Mouse (Mus musculus) MEL (cell line): ENCODE measurements around the gene Mfap4. TPM values are rescaled to one million over a fixed set of nuclear protein-coding genes. Genes with fewer than 3 reads are reported as not detected.

Experiments used
- DNase-seq: peaks from one replicate; pipeline ENCODE4 v3.0.0; 2011; ENCODE audit warnings: low read depth, low spot score
- H3K27ac ChIP-seq: 2 replicates; pipeline ENCODE4 v1.5.1; 2012; ENCODE audit warnings: low read depth, mild to moderate bottlenecking, control low read depth, low read length, moderate library complexity; ENCODE audit not compliant: control insufficient read depth
- H3K27me3 ChIP-seq, 2 experiments: fragments of 150-350 bp in 1 of 2; sonication (generic) in 1 of 2; 2 replicates each; pipeline ENCODE4 v1.6.1; 2012; ENCODE audit warnings: low read length in 2 of 2, mild to moderate bottlenecking in 2 of 2, improper control_type of control experiment in 1 of 2, moderate library complexity in 1 of 2; ENCODE audit not compliant: insufficient read depth in 2 of 2, control insufficient read depth in 1 of 2
- H3K36me3 ChIP-seq, 2 experiments: 2 replicates each; pipeline ENCODE4 v1.6.1; 2012 to 2014; ENCODE audit warnings: low read length in 2 of 2, improper control_type of control experiment in 1 of 2, inconsistent platforms in 1 of 2, mild to moderate bottlenecking in 1 of 2; ENCODE audit not compliant: insufficient read depth in 2 of 2, control insufficient read depth in 1 of 2
- H3K4me1 ChIP-seq, 2 experiments: fragments of 150-350 bp in 1 of 2; sonication (generic) in 1 of 2; 2 replicates each; pipeline ENCODE4 v1.6.1; 2012; ENCODE audit warnings: low read length in 2 of 2, improper control_type of control experiment in 1 of 2, mild to moderate bottlenecking in 1 of 2; ENCODE audit not compliant: insufficient read depth in 2 of 2, control insufficient read depth in 1 of 2
- H3K4me3 ChIP-seq, 2 experiments: fragments of 150-350 bp in 1 of 2; sonication (generic) in 1 of 2; 2 replicates each; pipeline ENCODE4 v1.5.1; 2012; ENCODE audit warnings: low read depth in 2 of 2, low read length in 2 of 2, mild to moderate bottlenecking in 2 of 2, moderate library complexity in 2 of 2, control low read depth in 1 of 2, improper control_type of control experiment in 1 of 2; ENCODE audit not compliant: control insufficient read depth in 1 of 2, insufficient read depth in 1 of 2
- H3K79me2 ChIP-seq: 2 replicates; pipeline ENCODE4 v1.6.1; 2012; ENCODE audit warnings: mild to moderate bottlenecking, low read length, moderate library complexity; ENCODE audit not compliant: control insufficient read depth, poor library complexity, insufficient read depth
- H3K9ac ChIP-seq: 2 replicates; pipeline ENCODE4 v1.6.1; 2012; ENCODE audit warnings: low read depth, mild to moderate bottlenecking, control low read depth, low read length, moderate library complexity; ENCODE audit not compliant: control insufficient read depth, poor library complexity, severe bottlenecking
- H3K9me3 ChIP-seq: fragments of 150-350 bp; sonication (generic); replicated peaks from 2 replicates; pipeline ENCODE4 v1.6.1; 2012; ENCODE audit warnings: mild to moderate bottlenecking, low read length, improper control_type of control experiment, moderate library complexity; ENCODE audit not compliant: insufficient read depth
- BHLHE40 ChIP-seq: IDR thresholded peaks from 2 replicates; pipeline ENCODE4 v1.6.1; 2012; ENCODE audit warnings: low read depth, mild to moderate bottlenecking, inconsistent platforms, low read length, improper control_type of control experiment, borderline replicate concordance
- CHD1 ChIP-seq: IDR thresholded peaks from 2 replicates; pipeline ENCODE4 v1.6.1; 2012; ENCODE audit warnings: low read depth, mild to moderate bottlenecking, inconsistent platforms, low read length, improper control_type of control experiment
- CHD2 ChIP-seq: IDR thresholded peaks from 2 replicates; pipeline ENCODE4 v1.6.1; 2011; ENCODE audit warnings: low read length, improper control_type of control experiment
- CTCF ChIP-seq, 3 experiments: IDR thresholded peaks in 2 of 3; conservative IDR thresholded peaks in 1 of 3; 2 replicates each; pipeline ENCODE4 v1.5.1; 2011 to 2012; ENCODE audit warnings: low read length in 3 of 3, low read depth in 2 of 3, mild to moderate bottlenecking in 2 of 3, improper control_type of control experiment in 1 of 3, inconsistent platforms in 1 of 3, mixed read lengths in 1 of 3, moderate library complexity in 1 of 3; ENCODE audit not compliant: control insufficient read depth in 1 of 3, insufficient read depth in 1 of 3, poor library complexity in 1 of 3, severe bottlenecking in 1 of 3
- E2F4 ChIP-seq: IDR thresholded peaks from 2 replicates; pipeline ENCODE4 v1.6.1; 2011; ENCODE audit warnings: low read depth, low read length, improper control_type of control experiment, borderline replicate concordance
- ELF1 ChIP-seq: IDR thresholded peaks from 2 replicates; pipeline ENCODE4 v1.6.1; 2014; ENCODE audit warnings: low read depth, mild to moderate bottlenecking, inconsistent platforms, low read length, improper control_type of control experiment, moderate library complexity
- EP300 ChIP-seq, 2 experiments: IDR thresholded peaks; 2 replicates each; pipeline ENCODE4 v1.6.1; 2011; ENCODE audit warnings: improper control_type of control experiment in 2 of 2, low read length in 2 of 2, low read depth in 1 of 2, mild to moderate bottlenecking in 1 of 2
- ETS1 ChIP-seq: IDR thresholded peaks from 2 replicates; pipeline ENCODE4 v1.6.1; 2012; ENCODE audit warnings: low read depth, mild to moderate bottlenecking, inconsistent platforms, low read length, improper control_type of control experiment, moderate library complexity
- GABPA ChIP-seq: IDR thresholded peaks from 2 replicates; pipeline ENCODE4 v1.6.1; 2012; ENCODE audit warnings: low read depth, mild to moderate bottlenecking, inconsistent platforms, low read length, improper control_type of control experiment, moderate library complexity
- GATA1 ChIP-seq: IDR thresholded peaks from 2 replicates; pipeline ENCODE4 v1.6.1; 2011; ENCODE audit warnings: low read depth, low read length, improper control_type of control experiment
- HCFC1 ChIP-seq: IDR thresholded peaks from 2 replicates; pipeline ENCODE4 v1.6.1; 2012; ENCODE audit warnings: low read depth, mild to moderate bottlenecking, inconsistent platforms, low read length, improper control_type of control experiment, moderate library complexity
- JUND ChIP-seq: IDR thresholded peaks from 2 replicates; pipeline ENCODE4 v1.6.1; 2011; ENCODE audit warnings: low read depth, mild to moderate bottlenecking, improper control_type of control experiment, low read length
- KAT2A ChIP-seq: conservative IDR thresholded peaks from 2 replicates; pipeline ENCODE4 v1.6.1; 2012; ENCODE audit warnings: low read depth, low read length, improper control_type of control experiment, inconsistent platforms
- MAFK ChIP-seq: IDR thresholded peaks from 2 replicates; pipeline ENCODE4 v1.6.1; 2011; ENCODE audit warnings: low read depth, mild to moderate bottlenecking, low read length, improper control_type of control experiment, borderline replicate concordance
- MAX ChIP-seq: IDR thresholded peaks from 2 replicates; pipeline ENCODE4 v1.6.1; 2011; ENCODE audit warnings: low read length, improper control_type of control experiment
- MEF2A ChIP-seq: IDR thresholded peaks from 2 replicates; pipeline ENCODE4 v1.6.1; 2014; ENCODE audit warnings: low read depth, mild to moderate bottlenecking, inconsistent platforms, low read length, improper control_type of control experiment; ENCODE audit not compliant: poor library complexity, insufficient replicate concordance, severe bottlenecking; ENCODE audit errors: extremely low read depth
- MXI1 ChIP-seq: IDR thresholded peaks from 2 replicates; pipeline ENCODE4 v1.6.1; 2011; ENCODE audit warnings: mild to moderate bottlenecking, low read depth, low read length, improper control_type of control experiment
- MYB ChIP-seq: IDR thresholded peaks from 2 replicates; pipeline ENCODE4 v1.6.1; 2011; ENCODE audit warnings: mild to moderate bottlenecking, low read depth, low read length, improper control_type of control experiment
- MYC ChIP-seq: IDR thresholded peaks from 2 replicates; pipeline ENCODE4 v1.6.1; 2011; ENCODE audit warnings: low read depth, mild to moderate bottlenecking, low read length, improper control_type of control experiment, moderate library complexity
- NELFE ChIP-seq: IDR thresholded peaks from 2 replicates; pipeline ENCODE4 v1.6.1; 2011; ENCODE audit warnings: low read depth, low read length, improper control_type of control experiment
- POLR2A ChIP-seq, 2 experiments: IDR thresholded peaks; 2 replicates each; pipeline ENCODE4 v1.6.1; 2011 to 2012; ENCODE audit warnings: low read length in 2 of 2, mild to moderate bottlenecking in 2 of 2, control low read depth in 1 of 2, improper control_type of control experiment in 1 of 2, low read depth in 1 of 2, moderate library complexity in 1 of 2; ENCODE audit not compliant: control insufficient read depth in 1 of 2, insufficient read depth in 1 of 2, poor library complexity in 1 of 2
- POLR2AphosphoS2 ChIP-seq: IDR thresholded peaks from 2 replicates; pipeline ENCODE4 v1.6.1; 2011; ENCODE audit warnings: low read length, improper control_type of control experiment
- POLR2AphosphoS5 ChIP-seq: IDR thresholded peaks from 2 replicates; pipeline ENCODE4 v1.6.1; 2012; ENCODE audit warnings: low read depth, borderline replicate concordance, mild to moderate bottlenecking, inconsistent platforms, low read length, moderate library complexity, mixed read lengths
- RAD21 ChIP-seq: IDR thresholded peaks from 2 replicates; pipeline ENCODE4 v1.6.1; 2011; ENCODE audit warnings: mild to moderate bottlenecking, low read depth, low read length, improper control_type of control experiment
- RCOR1 ChIP-seq: IDR thresholded peaks from 2 replicates; pipeline ENCODE4 v1.6.1; 2012; ENCODE audit warnings: low read depth, mild to moderate bottlenecking, inconsistent platforms, low read length, improper control_type of control experiment
- SIN3A ChIP-seq: IDR thresholded peaks from 2 replicates; pipeline ENCODE4 v1.6.1; 2012; ENCODE audit warnings: low read length, improper control_type of control experiment, inconsistent platforms
- SMC3 ChIP-seq: IDR thresholded peaks from 2 replicates; pipeline ENCODE4 v1.6.1; 2011; ENCODE audit warnings: low read depth, low read length, improper control_type of control experiment
- TAL1 ChIP-seq: IDR thresholded peaks from 2 replicates; pipeline ENCODE4 v1.6.1; 2012; ENCODE audit warnings: mild to moderate bottlenecking, inconsistent platforms, low read length, moderate library complexity, mixed read lengths
- TBP ChIP-seq: IDR thresholded peaks from 2 replicates; pipeline ENCODE4 v1.8.0; 2011; ENCODE audit warnings: low read depth, low read length, improper control_type of control experiment
- TCF12 ChIP-seq: IDR thresholded peaks from 2 replicates; pipeline ENCODE4 v1.6.1; 2014; ENCODE audit warnings: low read depth, mild to moderate bottlenecking, inconsistent platforms, low read length, improper control_type of control experiment, moderate library complexity
- UBTF ChIP-seq: IDR thresholded peaks from 2 replicates; pipeline ENCODE4 v1.6.1; 2012; ENCODE audit warnings: low read depth, mild to moderate bottlenecking, inconsistent platforms, low read length, improper control_type of control experiment, moderate library complexity, borderline replicate concordance; ENCODE audit not compliant: insufficient read depth
- USF1 ChIP-seq: IDR thresholded peaks from 2 replicates; pipeline ENCODE4 v1.6.1; 2014; ENCODE audit warnings: low read depth, mild to moderate bottlenecking, inconsistent platforms, low read length, improper control_type of control experiment, moderate library complexity
- USF2 ChIP-seq, 2 experiments: IDR thresholded peaks; 2 replicates each; pipeline ENCODE4 v1.6.1; 2011 to 2012; ENCODE audit warnings: improper control_type of control experiment in 2 of 2, low read length in 2 of 2, borderline replicate concordance in 1 of 2, inconsistent platforms in 1 of 2, low read depth in 1 of 2, mild to moderate bottlenecking in 1 of 2; ENCODE audit not compliant: insufficient read depth in 1 of 2
- ZC3H11A ChIP-seq: IDR thresholded peaks from 2 replicates; pipeline ENCODE4 v1.6.1; 2012; ENCODE audit warnings: low read depth, mild to moderate bottlenecking, inconsistent platforms, low read length, improper control_type of control experiment
- ZKSCAN1 ChIP-seq: IDR thresholded peaks from 2 replicates; pipeline ENCODE4 v1.6.1; 2012; ENCODE audit warnings: low read depth, mild to moderate bottlenecking, inconsistent platforms, low read length, improper control_type of control experiment, moderate library complexity
- ZMIZ1 ChIP-seq: IDR thresholded peaks from 2 replicates; pipeline ENCODE4 v1.6.1; 2012; ENCODE audit warnings: low read depth, mild to moderate bottlenecking, inconsistent platforms, low read length, improper control_type of control experiment, moderate library complexity
- ZNF384 ChIP-seq: IDR thresholded peaks from 2 replicates; pipeline ENCODE4 v1.6.1; 2012; ENCODE audit warnings: low read depth, mild to moderate bottlenecking, inconsistent platforms, low read length, improper control_type of control experiment
- polyA plus RNA-seq, 2 experiments: library from polyadenylated mRNA; stranded (reverse) in 1 of 2; unstranded in 1 of 2; fragments of >175 nt in 1 of 2; fragments of >200 nt in 1 of 2; gene quantifications; 2 replicates each; pipeline versions ENCODE4 v1.2.1 to v1.2.4; 2012; ENCODE audit warnings: low replicate concordance in 2 of 2, low read depth in 1 of 2; ENCODE audit not compliant: insufficient read length in 2 of 2, insufficient read depth in 1 of 2, missing spikeins in 1 of 2
- total RNA-seq: library from RNA; depleted of rRNA; stranded (reverse); fragments of 300-350 nt; gene quantifications from 2 replicates; pipeline ENCODE4 v1.2.3, GENCODE M21; 2012

Gene Mfap4
- total and polyA plus RNA-seq, 3 experiments, result not detected

- H3K27ac ChIP-seq, result peak within 1 kb of the TSS; percentile 47
- H3K9ac ChIP-seq, result peak within 1 kb of the TSS; percentile 80
- DNase-seq, result peak; percentile 99
- H3K4me3 ChIP-seq, result peak within 1 kb of the TSS; percentile 62 to 74
- H3K79me2 ChIP-seq, result no peaks in the 10 kb centered on the region; the same call in 1 of the 2 replicates
- H3K36me3 ChIP-seq, result peaks cover 0 to 3% of the 10 kb centered on the region in 2 experiments; a peak in 1 of 4 replicates
- H3K27me3 ChIP-seq, result no peaks in the 10 kb centered on the region
- H3K4me1 ChIP-seq, result peaks cover 0 to 12% of the 10 kb centered on the region in 2 experiments; a peak in 2 of 4 replicates
- no peaks in the 10 kb centered on the region for H3K9me3 ChIP-seq
- TF ChIP-seq RAD21 (peak; percentile 100), SMC3 (peak; percentile 92), ELF1 (peak; percentile 83), ETS1 (peak; percentile 35; the same call in 1 of the 2 replicates), ZMIZ1 (no peak), KAT2A (no peak; the same call in 1 of the 2 replicates), MAFK (no peak), EP300 (IDR thresholded peaks at IDR 0.05; ENCODE audit: low read depth in 1 of 2, low read length in 2 of 2) (no peak), CHD1 (no peak), GATA1 (no peak), CHD2 (no peak), TBP (0 out of 2 replicates have a peak, but pooled peaks have one; percentile 18), ZKSCAN1 (no peak), TCF12 (peak; percentile 51; the same call in 1 of the 2 replicates), SIN3A (peak; percentile 98), MEF2A (no peak), USF2 (IDR thresholded peaks at IDR 0.05; ENCODE audit: borderline replicate concordance in 1 of 2, insufficient read depth in 1 of 2, low read depth in 1 of 2, low read length in 2 of 2) (peak; percentile 29 to 68; a peak in 2 of 4 replicates), UBTF (no peak), BHLHE40 (peak; percentile 98), CTCF (IDR thresholded peaks at IDR 0.05 in 2 of 3, conservative IDR thresholded peaks at IDR 0.05 in 1 of 3; ENCODE audit: control insufficient read depth in 1 of 3, insufficient read depth in 1 of 3, low read depth in 2 of 3, low read length in 3 of 3, poor library complexity in 1 of 3, severe bottlenecking in 1 of 3) (peak; percentile 91 to 100 (median 98)), E2F4 (0 out of 2 replicates have a peak, but pooled peaks have one; percentile 80), HCFC1 (peak; percentile 90), GABPA (no peak), USF1 (peak; percentile 95), MXI1 (peak; percentile 96), MYB (no peak), MAX (peak; percentile 99), JUND (no peak), POLR2AphosphoS2 (no peak), POLR2A (IDR thresholded peaks at IDR 0.05; ENCODE audit: control insufficient read depth in 1 of 2, insufficient read depth in 1 of 2, low read depth in 1 of 2, low read length in 2 of 2, poor library complexity in 1 of 2) (peak in 1 of 2 experiments; percentile 55; a peak in 1 of 4 replicates), POLR2AphosphoS5 (no peak), MYC (peak; percentile 97), ZNF384 (no peak), ZC3H11A (peak; percentile 93), NELFE (peak; percentile 44; the same call in 1 of the 2 replicates), TAL1 (no peak), RCOR1 (no peak)
Observed at GRCm38 (mm10) chr11:61504713-61505257, 19.6 kb downstream of the Mfap4 start, which contains the start of gene B9d1. TSS of gene B9d1 (plus strand) at chr11:61505144.
